Mouse (Mus musculus): ENCODE data around the gene Bcl2l12. TPM values are rescaled to one million over a fixed set of nuclear protein-coding genes. Genes with fewer than 3 reads are reported as not detected.

Bcl2l12 gene
- polyA plus RNA-seq, 1 experiment from 2014 or later: 12.8 TPM

- Histone ChIP-seq H3K36me3 (peaks cover 68% of the 10 kb centered on the region), H3K27ac (replicated peaks) (no peak overlapping the region), H3K9ac (no peak overlapping the region), H3K4me2 (no peak overlapping the region), H3K9me3 (no peaks in the 10 kb centered on the region), H3K27me3 (no peaks in the 10 kb centered on the region), H3K4me3 (no peak overlapping the region), H3K4me1 (replicated peaks) (peaks cover 16% of the 10 kb centered on the region)
- WGBS: 93% methylated on average over 7 of the region's 7 CpGs
- no peak for ATAC-seq (ENCODE audit: low FRiP score, low read depth)
Observed at GRCm38 (mm10) chr7:45002440-45002839, 3.9 kb upstream of the Bcl2l12 start.

DNA sequence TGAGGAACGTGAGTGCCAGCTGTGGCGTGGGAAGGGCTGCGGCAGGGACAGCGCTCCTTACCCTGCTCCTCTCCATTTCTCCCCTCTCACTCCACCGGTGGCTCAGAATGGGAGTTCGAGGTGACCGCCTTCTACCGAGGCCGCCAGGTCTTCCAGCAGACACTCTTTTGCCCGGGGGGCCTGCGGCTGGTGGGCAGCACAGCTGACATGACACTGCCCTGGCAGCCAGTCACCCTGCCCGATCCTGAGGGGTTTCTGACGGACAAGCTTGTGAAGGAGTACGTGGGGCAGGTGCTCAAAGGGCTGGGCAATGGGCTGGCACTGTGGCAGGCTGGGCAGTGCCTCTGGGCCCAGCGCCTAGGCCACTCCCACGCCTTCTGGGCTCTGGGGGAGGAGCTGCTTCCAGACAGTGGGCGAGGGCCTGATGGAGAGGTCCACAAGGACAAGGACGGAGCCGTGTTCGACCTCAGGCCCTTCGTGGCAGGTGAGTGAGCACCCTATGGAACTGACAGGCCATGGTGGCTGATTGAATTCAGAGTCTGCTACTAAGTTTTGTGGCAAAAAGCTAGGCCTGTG, 2.1 kb upstream of the Bcl2l12 start:
- WGBS: 84% methylated on average over 21 of the region's 21 CpGs
- Histone ChIP-seq H3K4me2 (no peak overlapping the region), H3K27me3 (no peaks in the 10 kb centered on the region)

GRCm38 (mm10) chr7:44999753-45000152, 1.2 kb upstream of the Bcl2l12 start:
- ATAC-seq (ENCODE audit: low FRiP score, low read depth): no peak
- Histone ChIP-seq H3K36me3 (peaks cover 43% of the 10 kb centered on the region), H3K4me2 (no peak overlapping the region)

More for the DNA sequence above, 2.1 kb upstream of the Bcl2l12 start:
- H3K27ac ChIP-seq (replicated peaks): no peak overlapping the region
- ATAC-seq (ENCODE audit: low FRiP score, low read depth): no peak
- peaks cover 50% of the 10 kb centered on the region for H3K36me3 ChIP-seq
- no peak overlapping the region for H3K4me3 ChIP-seq
- H3K9me3 ChIP-seq: no peaks in the 10 kb centered on the region
- peaks cover 24% of the 10 kb centered on the region for H3K4me1 ChIP-seq (replicated peaks)
- H3K9ac ChIP-seq: no peak overlapping the region

DNA sequence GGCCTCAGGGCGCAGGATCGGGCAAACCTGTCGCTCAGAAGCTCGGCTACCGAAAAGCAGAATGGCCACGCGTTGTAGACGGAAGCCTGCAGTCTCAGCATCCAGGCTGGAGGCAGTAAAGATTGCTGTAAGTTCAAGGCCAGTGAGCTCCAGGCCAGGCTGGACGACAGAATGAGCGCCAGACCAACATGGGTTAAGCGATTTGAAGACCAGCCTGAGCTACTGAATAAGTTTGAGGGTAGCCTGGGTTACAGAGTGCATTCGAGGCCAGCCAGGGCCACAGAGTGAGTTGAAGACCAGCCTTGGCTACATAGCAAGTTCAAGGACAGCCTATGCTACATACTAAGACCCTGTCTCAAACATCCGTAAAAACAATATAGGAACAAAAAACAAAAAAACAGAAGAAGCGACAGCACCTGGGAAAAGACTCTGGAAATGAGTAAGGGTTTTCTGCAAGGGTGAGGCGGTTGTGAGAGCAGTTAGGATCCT, 528 bp downstream of the Bcl2l12 start:
- H3K9ac ChIP-seq: peak overlapping the region; percentile 53
- WGBS: 3% methylated on average over 15 of the region's 15 CpGs
- H3K4me3 ChIP-seq: peak overlapping the region; percentile 45
- no peak for ATAC-seq (ENCODE audit: low FRiP score, low read depth)
- H3K27me3 ChIP-seq: no peaks in the 10 kb centered on the region
- peaks cover 24% of the 10 kb centered on the region for H3K4me1 ChIP-seq (replicated peaks)
- H3K9me3 ChIP-seq: no peaks in the 10 kb centered on the region
- peak overlapping the region; percentile 65 for H3K4me2 ChIP-seq
- H3K36me3 ChIP-seq: peaks cover 28% of the 10 kb centered on the region
- H3K27ac ChIP-seq (replicated peaks): peak overlapping the region; percentile 51

More at GRCm38 (mm10) chr7:44999753-45000152, 1.2 kb upstream of the Bcl2l12 start:
- H3K9ac ChIP-seq: no peak overlapping the region
- H3K9me3 ChIP-seq: no peaks in the 10 kb centered on the region
- peaks cover 24% of the 10 kb centered on the region for H3K4me1 ChIP-seq (replicated peaks)
- WGBS: 87% methylated on average over 11 of the region's 11 CpGs
- no peaks in the 10 kb centered on the region for H3K27me3 ChIP-seq
- H3K27ac ChIP-seq (replicated peaks): no peak overlapping the region
- H3K4me3 ChIP-seq: no peak overlapping the region

GRCm38 (mm10) chr7:44997231-44997939, 1.1 kb downstream of the Bcl2l12 start, which contains the start of gene Irf3:
TSS of gene Irf3 (plus strand) at chr7:44997648.
- peak within 1 kb of the TSS; percentile 51 for H3K27ac ChIP-seq (replicated peaks)
- under 1% methylated on average over 43 of the region's 43 CpGs for WGBS
- peak within 1 kb of the TSS; percentile 65 for H3K4me2 ChIP-seq
- peaks cover 23% of the 10 kb centered on the region for H3K36me3 ChIP-seq
- peak within 1 kb of the TSS; percentile 45 for H3K4me3 ChIP-seq
- H3K9me3 ChIP-seq: no peaks in the 10 kb centered on the region
- H3K4me1 ChIP-seq (replicated peaks): peaks cover 24% of the 10 kb centered on the region
- H3K9ac ChIP-seq: peak within 1 kb of the TSS; percentile 53
- no peaks in the 10 kb centered on the region for H3K27me3 ChIP-seq
- ATAC-seq (ENCODE audit: low FRiP score, low read depth): peak; percentile 91

- ATAC-seq (ENCODE audit: low FRiP score, low read depth): no peak
- H3K36me3 ChIP-seq: peaks cover 15% of the 10 kb centered on the region
- 17% methylated on average over 10 of the region's 10 CpGs for WGBS
- H3K4me1 ChIP-seq (replicated peaks): peaks cover 24% of the 10 kb centered on the region
- H3K27ac ChIP-seq (replicated peaks): peak overlapping the region; percentile 41
- H3K27me3 ChIP-seq: no peaks in the 10 kb centered on the region
- H3K9ac ChIP-seq: peak overlapping the region; percentile 33; the same call in 1 of the 2 replicates
- peak overlapping the region; percentile 65 for H3K4me2 ChIP-seq
- H3K4me3 ChIP-seq: peak overlapping the region; percentile 45
- no peaks in the 10 kb centered on the region for H3K9me3 ChIP-seq
Observed at GRCm38 (mm10) chr7:44996672-44997071, 1.8 kb downstream of the Bcl2l12 start.

DNA sequence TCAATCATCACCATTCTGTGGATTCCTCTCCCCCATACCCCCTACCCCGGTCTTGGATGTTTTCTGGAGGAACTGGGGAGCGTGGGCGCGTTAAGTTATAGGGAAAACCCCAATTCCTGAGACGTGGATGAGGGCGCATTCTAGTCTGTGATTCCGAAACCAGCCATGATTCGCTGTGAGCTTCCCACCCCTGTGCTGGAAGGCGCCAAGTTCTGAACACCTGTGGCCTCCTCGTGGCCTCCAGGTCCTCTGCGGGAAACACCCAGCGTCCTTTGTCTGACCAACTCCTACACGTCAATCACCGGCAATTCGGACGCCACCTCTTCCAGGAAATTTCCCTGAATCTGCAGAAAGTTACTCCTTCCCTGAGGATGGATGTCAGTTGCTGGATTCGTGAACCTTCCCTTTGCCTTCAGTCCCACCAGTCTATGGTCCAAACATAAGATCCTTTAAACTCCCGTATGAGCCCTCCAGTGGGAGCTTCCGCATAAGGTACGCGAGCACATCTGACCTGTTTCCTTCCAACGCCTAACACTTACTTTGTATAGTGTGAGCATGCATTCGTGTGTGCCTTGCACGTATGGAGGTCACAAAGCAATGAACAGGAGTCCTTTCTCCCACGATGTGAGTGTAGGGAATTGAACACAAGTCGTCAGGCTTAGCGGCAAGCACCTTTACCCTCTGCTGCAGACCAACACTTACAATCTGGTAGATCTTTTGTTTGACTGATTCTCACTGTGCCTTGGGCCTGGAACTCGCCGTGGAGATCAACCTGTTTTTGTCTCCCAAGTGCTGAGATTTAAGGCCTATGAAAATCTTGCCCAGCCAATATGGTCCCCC, 11.4 kb downstream of the Bcl2l12 start:
- peak; percentile 15 for ATAC-seq (ENCODE audit: low FRiP score, low read depth)
- under 1% methylated on average over 29 of the region's 29 CpGs for WGBS
- H3K27ac ChIP-seq (replicated peaks): peak overlapping the region; percentile 91
- peak overlapping the region; percentile 57 for H3K4me3 ChIP-seq
- peak overlapping the region; percentile 69 for H3K4me2 ChIP-seq
- H3K36me3 ChIP-seq: peaks cover 2% of the 10 kb centered on the region
- H3K9me3 ChIP-seq: no peaks in the 10 kb centered on the region
- H3K4me1 ChIP-seq (replicated peaks): peaks cover 40% of the 10 kb centered on the region
- peak overlapping the region; percentile 70 for H3K9ac ChIP-seq
- H3K27me3 ChIP-seq: no peaks in the 10 kb centered on the region

- peak; percentile 98 for ATAC-seq (ENCODE audit: low FRiP score, low read depth)
- Histone ChIP-seq H3K4me3 (peak within 1 kb of the TSS; percentile 89), H3K27me3 (no peaks in the 10 kb centered on the region), H3K4me1 (replicated peaks) (peaks cover 40% of the 10 kb centered on the region), H3K9ac (peak within 1 kb of the TSS; percentile 97), H3K27ac (replicated peaks) (peak within 1 kb of the TSS; percentile 96), H3K4me2 (peak within 1 kb of the TSS; percentile 74), H3K9me3 (no peaks in the 10 kb centered on the region), H3K36me3 (peaks cover 10% of the 10 kb centered on the region)
- under 1% methylated on average over 42 of the region's 42 CpGs for WGBS
Observed at GRCm38 (mm10) chr7:44986192-44986878, 12.2 kb downstream of the Bcl2l12 start, which contains the start of gene Prmt1. TSS of gene Prmt1 (minus strand) at chr7:44986568.

GRCm38 (mm10) chr7:44985595-44986191, 12.8 kb downstream of the Bcl2l12 start:
- H3K27ac ChIP-seq (replicated peaks): peak overlapping the region; percentile 96
- WGBS: under 1% methylated on average over 41 of the region's 45 CpGs
- peak; percentile 1; the same call in 1 of the 2 replicates for ATAC-seq (ENCODE audit: low FRiP score, low read depth)

DNA sequence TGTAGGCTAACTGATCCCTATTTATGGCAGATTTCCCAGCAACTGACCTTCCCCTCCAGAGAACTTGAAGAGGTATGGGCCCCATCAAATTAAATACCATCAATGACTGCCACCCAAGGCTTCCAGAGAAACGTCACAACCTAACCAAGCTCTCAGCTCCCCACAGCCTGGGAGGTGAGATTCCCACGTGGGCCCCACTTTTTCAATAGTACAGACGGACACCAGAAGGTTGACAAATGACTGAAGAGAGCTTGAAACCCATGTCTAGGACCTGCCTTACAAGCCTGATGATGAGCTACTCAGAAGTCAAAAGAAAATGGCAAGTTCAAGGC, 13.7 kb downstream of the Bcl2l12 start:
- Histone ChIP-seq H3K4me2 (peak overlapping the region; percentile 74), H3K4me3 (peak overlapping the region; percentile 89), H3K9ac (no peak overlapping the region), H3K4me1 (replicated peaks) (peaks cover 40% of the 10 kb centered on the region), H3K9me3 (no peaks in the 10 kb centered on the region), H3K36me3 (peaks cover 25% of the 10 kb centered on the region), H3K27ac (replicated peaks) (peak overlapping the region; percentile 96; the same call in 1 of the 2 replicates), H3K27me3 (no peaks in the 10 kb centered on the region)
- no peak for ATAC-seq (ENCODE audit: low FRiP score, low read depth)
- 46% methylated on average over 3 of the region's 3 CpGs for WGBS

More at GRCm38 (mm10) chr7:44985595-44986191, 12.8 kb downstream of the Bcl2l12 start:
- Histone ChIP-seq H3K27me3 (no peaks in the 10 kb centered on the region), H3K4me3 (peak overlapping the region; percentile 89), H3K4me2 (peak overlapping the region; percentile 74), H3K9me3 (no peaks in the 10 kb centered on the region), H3K9ac (peak overlapping the region; percentile 97), H3K4me1 (replicated peaks) (peaks cover 40% of the 10 kb centered on the region), H3K36me3 (peaks cover 16% of the 10 kb centered on the region)

Measured in hindbrain, embryonic 15.5 days (tissue).